Mouse (Mus musculus): ENCODE results near the gene Usp28. TPM values are rescaled to one million over a fixed set of nuclear protein-coding genes. Genes with fewer than 3 reads are reported as not detected.

Gene Usp28
- total and polyA plus RNA-seq, 2 experiments from 2014 or later = 16.9 to 21.1 TPM

DNA sequence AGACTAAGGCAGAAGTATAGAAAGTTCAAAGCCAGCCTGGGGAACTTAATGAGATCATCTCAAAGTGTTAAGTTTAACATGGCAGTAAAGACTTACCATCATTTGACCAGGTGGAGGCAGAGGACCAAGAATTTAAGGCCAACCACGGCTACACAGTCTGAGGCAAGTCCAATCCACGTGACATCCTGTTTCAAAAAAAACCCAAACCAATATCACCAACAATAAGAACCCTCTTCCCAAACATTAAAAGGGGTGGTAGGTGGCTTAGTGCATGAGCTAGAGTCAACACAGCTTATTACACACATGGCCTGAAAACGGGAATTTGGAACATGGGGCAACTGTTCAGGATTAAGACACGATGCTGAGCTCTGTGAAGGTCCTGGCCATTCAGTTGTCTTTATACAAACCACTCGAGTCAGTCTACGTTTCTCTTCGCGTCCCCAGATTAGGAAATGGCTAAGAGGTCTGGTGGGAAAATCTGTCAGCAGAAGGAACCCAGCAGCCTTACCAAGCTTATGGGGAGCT, 793 bp upstream of the Usp28 start:
- WGBS = 22% methylated on average over 8 of the region's 8 CpGs
- peak overlapping the region; percentile 87 for H3K27ac ChIP-seq (ENCODE audit: low read depth, low read length)
- ATAC-seq (ENCODE audit: low FRiP score) (peak; percentile 6; the same call in 1 of the 2 replicates), DNase-seq (ENCODE audit: low spot score) (no peak)
- H3K27me3 ChIP-seq (ENCODE audit: insufficient read depth, low read length) = no peaks in the 10 kb centered on the region
- H3K36me3 ChIP-seq (ENCODE audit: insufficient read depth, low read length) = no peaks in the 10 kb centered on the region
- peak overlapping the region; percentile 73 for H3K4me3 ChIP-seq (ENCODE audit: low read depth, low read length)
- H3K4me2 ChIP-seq (ENCODE audit: low read depth, low read length, poor library complexity, severe bottlenecking) = peak overlapping the region; percentile 76
- H3K9me3 ChIP-seq (ENCODE audit: low read length) = no peaks in the 10 kb centered on the region
- H3K4me1 ChIP-seq (ENCODE audit: insufficient read depth, low read length) = peaks cover 8% of the 10 kb centered on the region; the same call in 1 of the 2 replicates
- TF ChIP-seq CTCF (IDR thresholded peaks at IDR 0.05) = no peak
- H3K9ac ChIP-seq (replicated peaks; ENCODE audit: low read length, poor library complexity, severe bottlenecking) = peak overlapping the region; percentile 69

GRCm38 (mm10) chr9:48985708-48986088, 523 bp downstream of the Usp28 start:
- under 1% methylated on average over 20 of the region's 20 CpGs for WGBS
- peak overlapping the region; percentile 73 for H3K4me3 ChIP-seq (ENCODE audit: low read depth, low read length)
- peak overlapping the region; percentile 87 for H3K27ac ChIP-seq (ENCODE audit: low read depth, low read length)
- ATAC-seq (ENCODE audit: low FRiP score) (no peak), DNase-seq (ENCODE audit: low spot score) (peak; percentile 32)
- TF ChIP-seq CTCF (IDR thresholded peaks at IDR 0.05) = no peak
- H3K4me1 ChIP-seq (ENCODE audit: insufficient read depth, low read length) = peaks cover 8% of the 10 kb centered on the region; the same call in 1 of the 2 replicates
- H3K27me3 ChIP-seq (ENCODE audit: insufficient read depth, low read length) = no peaks in the 10 kb centered on the region
- H3K4me2 ChIP-seq (ENCODE audit: low read depth, low read length, poor library complexity, severe bottlenecking) = peak overlapping the region; percentile 76
- peak overlapping the region; percentile 71 for H3K9ac ChIP-seq (replicated peaks; ENCODE audit: low read length, poor library complexity, severe bottlenecking)
- no peaks in the 10 kb centered on the region for H3K36me3 ChIP-seq (ENCODE audit: insufficient read depth, low read length)
- H3K9me3 ChIP-seq (ENCODE audit: low read length) = no peaks in the 10 kb centered on the region

DNA sequence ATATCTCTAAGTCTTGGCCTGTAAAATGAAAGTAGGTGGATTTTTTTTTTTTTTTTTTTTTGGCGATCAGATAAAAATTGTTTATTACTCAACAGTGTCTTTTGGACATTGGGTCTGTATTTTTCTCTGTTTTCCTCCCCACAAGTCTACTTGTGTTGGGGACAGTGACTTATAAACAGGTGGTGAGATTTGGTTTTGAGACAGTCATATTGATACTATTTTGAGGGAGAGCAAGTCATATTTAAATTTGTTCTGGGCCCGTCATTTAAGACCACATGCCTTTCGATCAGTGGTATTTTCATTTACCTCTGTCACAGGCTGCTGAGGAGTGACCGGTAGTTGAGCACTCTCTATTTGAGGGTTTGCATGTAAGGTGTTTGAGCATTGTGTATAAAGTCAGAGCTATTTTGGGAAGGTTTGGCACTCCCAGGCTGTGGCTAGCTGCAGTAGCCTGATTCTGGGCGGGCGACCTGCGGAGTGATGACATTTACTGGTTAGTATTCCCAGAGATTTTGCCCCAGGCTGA, 1.5 kb downstream of the Usp28 start:
- WGBS = 20% methylated on average over 7 of the region's 7 CpGs
- Histone ChIP-seq H3K27me3 (ENCODE audit: insufficient read depth, low read length) (no peaks in the 10 kb centered on the region), H3K4me3 (ENCODE audit: low read depth, low read length) (0 out of 2 replicates have a peak overlapping the region, but pooled peaks have one; percentile 8), H3K27ac (ENCODE audit: low read depth, low read length) (no peak overlapping the region), H3K4me1 (ENCODE audit: insufficient read depth, low read length) (peaks cover 8% of the 10 kb centered on the region; the same call in 1 of the 2 replicates), H3K9ac (replicated peaks; ENCODE audit: low read length, poor library complexity, severe bottlenecking) (0 out of 2 replicates have a peak overlapping the region, but pooled peaks have one; percentile 39), H3K4me2 (ENCODE audit: low read depth, low read length, poor library complexity, severe bottlenecking) (peak overlapping the region; percentile 76), H3K36me3 (ENCODE audit: insufficient read depth, low read length) (no peaks in the 10 kb centered on the region), H3K9me3 (ENCODE audit: low read length) (no peaks in the 10 kb centered on the region)
- DNase-seq (ENCODE audit: low spot score) (no peak), ATAC-seq (ENCODE audit: low FRiP score) (no peak)
- no peak for TF ChIP-seq CTCF (IDR thresholded peaks at IDR 0.05)

GRCm38 (mm10) chr9:48987201-48988101, 2.3 kb downstream of the Usp28 start:
- H3K9me3 ChIP-seq (ENCODE audit: low read length) = no peaks in the 10 kb centered on the region
- H3K4me2 ChIP-seq (ENCODE audit: low read depth, low read length, poor library complexity, severe bottlenecking) = peak overlapping the region; percentile 76
- no peaks in the 10 kb centered on the region for H3K36me3 ChIP-seq (ENCODE audit: insufficient read depth, low read length)
- no peaks in the 10 kb centered on the region for H3K27me3 ChIP-seq (ENCODE audit: insufficient read depth, low read length)
- DNase-seq (ENCODE audit: low spot score) (no peak), ATAC-seq (ENCODE audit: low FRiP score) (no peak)
- no peak overlapping the region for H3K9ac ChIP-seq (replicated peaks; ENCODE audit: low read length, poor library complexity, severe bottlenecking)
- no peak overlapping the region for H3K27ac ChIP-seq (ENCODE audit: low read depth, low read length)
- 0 out of 2 replicates have a peak overlapping the region, but pooled peaks have one; percentile 8 for H3K4me3 ChIP-seq (ENCODE audit: low read depth, low read length)
- WGBS = 30% methylated on average over 12 of the region's 12 CpGs
- H3K4me1 ChIP-seq (ENCODE audit: insufficient read depth, low read length) = peaks cover 8% of the 10 kb centered on the region; the same call in 1 of the 2 replicates
- TF ChIP-seq CTCF (IDR thresholded peaks at IDR 0.05) = no peak

GRCm38 (mm10) chr9:48991671-48992070, 6.5 kb downstream of the Usp28 start:
- Histone ChIP-seq H3K4me3 (ENCODE audit: low read depth, low read length) (no peak overlapping the region), H3K27ac (ENCODE audit: low read depth, low read length) (no peak overlapping the region), H3K36me3 (ENCODE audit: insufficient read depth, low read length) (no peaks in the 10 kb centered on the region), H3K4me2 (ENCODE audit: low read depth, low read length, poor library complexity, severe bottlenecking) (no peak overlapping the region), H3K27me3 (ENCODE audit: insufficient read depth, low read length) (no peaks in the 10 kb centered on the region), H3K4me1 (ENCODE audit: insufficient read depth, low read length) (peaks cover 7% of the 10 kb centered on the region; the same call in 1 of the 2 replicates), H3K9me3 (ENCODE audit: low read length) (no peaks in the 10 kb centered on the region), H3K9ac (replicated peaks; ENCODE audit: low read length, poor library complexity, severe bottlenecking) (no peak overlapping the region)
- no peak for TF ChIP-seq CTCF (IDR thresholded peaks at IDR 0.05)
- no peak for ATAC-seq (ENCODE audit: low FRiP score)
- DNase-seq (ENCODE audit: low spot score) = no peak
- 43% methylated on average over 5 of the region's 5 CpGs for WGBS
